Mouse (Mus musculus) E14TG2a.4 (cell line): Measurements from ENCODE around the gene Unc93a.
"Not testable (repeated sequence)": the region's sequence is repeated elsewhere in the genome, so short reads cannot be mapped to it uniquely, and the experiment has no call there.

ENCODE experiments used
- H3K27me3 ChIP-seq: 2 replicates; pipeline ENCODE4 v1.6.1; 2014; ENCODE audit warnings: low read length, control low read depth; ENCODE audit not compliant: insufficient read depth
- H3K36me3 ChIP-seq: 2 replicates; pipeline ENCODE4 v1.6.1; 2014; ENCODE audit warnings: low read length, control low read depth; ENCODE audit not compliant: insufficient read depth
- H3K4me1 ChIP-seq: replicated peaks from 2 replicates; pipeline ENCODE4 v1.6.1; 2014; ENCODE audit warnings: low read depth, low read length, control low read depth
- H3K4me3 ChIP-seq: replicated peaks from 2 replicates; pipeline ENCODE4 v1.5.1; 2014; ENCODE audit warnings: mild to moderate bottlenecking, low read length
- H3K9me3 ChIP-seq: 2 replicates; pipeline ENCODE4 v1.6.1; 2014; ENCODE audit warnings: low read length, control low read depth

Unc93a gene

GRCm38 (mm10) chr17:13131710-13132109 is at the start of gene Unc93a:
Gene Unc93a (minus strand): TSS chr17:13131810.
- H3K9me3 ChIP-seq, result not testable (repeated sequence)

GRCm38 (mm10) chr17:13180491-13180890 is 48.9 kb upstream of the Unc93a start:
- not testable (repeated sequence) for H3K9me3 ChIP-seq, H3K27me3 ChIP-seq, H3K4me3 ChIP-seq, H3K36me3 ChIP-seq, H3K4me1 ChIP-seq

More at GRCm38 (mm10) chr17:13131710-13132109, at the start of gene Unc93a:
- H3K4me3 ChIP-seq, H3K36me3 ChIP-seq, H3K4me1 ChIP-seq, H3K27me3 ChIP-seq: not testable (repeated sequence)

DNA sequence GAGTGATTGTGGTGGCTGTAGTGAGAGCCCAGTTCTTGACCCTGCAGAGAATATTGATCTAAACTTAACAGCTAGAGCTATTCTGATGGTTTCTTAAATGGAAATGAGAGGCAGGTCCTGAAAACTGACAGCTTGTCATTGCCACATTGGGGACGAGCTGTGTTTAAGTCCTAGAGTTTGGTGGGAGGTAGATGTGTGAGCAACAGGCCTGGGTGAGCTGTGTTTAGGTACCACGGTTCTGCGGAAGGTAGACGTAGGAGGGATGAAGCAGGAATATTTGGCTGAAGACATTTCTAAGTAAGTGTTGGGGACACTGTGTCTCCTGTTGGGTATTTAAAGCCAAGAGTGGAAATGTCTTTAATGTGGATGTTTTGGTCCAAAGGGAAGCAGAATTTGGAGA is 47.4 kb upstream of the Unc93a start:
- not testable (repeated sequence) for H3K4me1 ChIP-seq, H3K36me3 ChIP-seq, H3K9me3 ChIP-seq, H3K27me3 ChIP-seq, H3K4me3 ChIP-seq

GRCm38 (mm10) chr17:13177796-13178195 is 46.2 kb upstream of the Unc93a start:
- H3K36me3 ChIP-seq, H3K27me3 ChIP-seq, H3K9me3 ChIP-seq, H3K4me1 ChIP-seq, H3K4me3 ChIP-seq: not testable (repeated sequence)

- H3K4me3 ChIP-seq, H3K27me3 ChIP-seq, H3K4me1 ChIP-seq, H3K36me3 ChIP-seq, H3K9me3 ChIP-seq: not testable (repeated sequence)
Measured at GRCm38 (mm10) chr17:13175609-13176008, 44.0 kb upstream of the Unc93a start.

DNA sequence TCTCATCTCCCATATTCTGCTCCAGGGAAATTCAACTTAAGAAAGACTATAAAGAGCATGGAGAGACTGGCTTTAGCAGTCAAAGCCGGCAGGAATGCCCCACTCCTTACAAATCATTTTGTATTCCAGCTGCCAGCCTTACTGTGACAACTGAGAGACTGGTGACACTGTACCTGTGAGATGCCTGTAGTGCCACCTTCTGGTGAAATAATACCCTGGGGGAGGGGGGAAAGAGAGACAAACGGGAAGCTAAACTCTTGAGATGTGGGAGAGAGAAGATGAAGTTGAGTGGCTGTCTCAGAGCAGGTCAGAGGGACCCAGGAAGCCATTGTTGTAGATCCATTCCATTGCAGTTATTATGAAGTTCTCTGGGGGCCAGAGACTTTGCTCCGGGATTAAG is 42.4 kb upstream of the Unc93a start:
- not testable (repeated sequence) for H3K9me3 ChIP-seq, H3K36me3 ChIP-seq, H3K4me1 ChIP-seq, H3K27me3 ChIP-seq, H3K4me3 ChIP-seq

DNA sequence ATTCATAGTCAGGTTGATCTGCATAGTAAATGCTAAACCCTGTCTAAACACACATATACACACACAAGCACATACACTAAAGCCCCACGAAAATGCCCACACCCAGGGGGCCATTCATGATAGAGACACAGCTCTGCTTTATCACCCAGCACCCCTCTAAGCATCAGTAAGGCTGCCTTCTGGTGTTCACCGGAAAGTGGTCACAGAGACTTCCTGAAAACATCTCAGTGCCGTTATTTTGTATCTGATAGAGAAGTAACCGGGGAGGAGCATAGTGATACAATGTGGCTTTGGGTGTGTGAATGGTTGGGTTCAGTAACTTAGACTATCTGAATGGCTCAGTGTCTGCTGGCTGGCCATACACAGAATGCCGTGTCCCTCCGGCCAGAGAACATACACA is 42.0 kb upstream of the Unc93a start:
- H3K4me1 ChIP-seq, H3K27me3 ChIP-seq, H3K4me3 ChIP-seq, H3K9me3 ChIP-seq, H3K36me3 ChIP-seq: not testable (repeated sequence)

DNA sequence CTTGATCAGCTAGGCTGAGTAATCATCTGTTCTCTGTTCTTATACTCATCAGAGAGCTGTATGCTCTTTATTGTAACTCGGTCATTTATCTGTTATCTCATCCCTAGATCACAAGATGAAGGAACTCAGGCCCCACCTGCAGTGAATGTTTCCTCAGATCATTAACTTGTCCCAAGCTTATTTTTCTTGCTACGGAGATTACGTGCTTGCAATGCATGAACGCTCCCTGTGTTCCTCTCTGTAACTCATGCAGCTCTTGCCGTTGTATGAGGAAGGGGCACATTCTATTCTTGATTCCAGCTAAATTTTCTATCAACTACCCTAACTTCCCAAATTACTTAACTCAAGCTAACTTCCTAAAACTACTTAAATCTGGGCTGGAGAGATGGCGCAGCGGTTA is 14.5 kb upstream of the Unc93a start:
- not testable (repeated sequence) for H3K4me3 ChIP-seq, H3K27me3 ChIP-seq, H3K9me3 ChIP-seq, H3K4me1 ChIP-seq, H3K36me3 ChIP-seq

- H3K27me3 ChIP-seq, H3K9me3 ChIP-seq, H3K4me3 ChIP-seq, H3K36me3 ChIP-seq, H3K4me1 ChIP-seq: not testable (repeated sequence)
Measured at GRCm38 (mm10) chr17:13144580-13145215, 13.1 kb upstream of the Unc93a start.

DNA sequence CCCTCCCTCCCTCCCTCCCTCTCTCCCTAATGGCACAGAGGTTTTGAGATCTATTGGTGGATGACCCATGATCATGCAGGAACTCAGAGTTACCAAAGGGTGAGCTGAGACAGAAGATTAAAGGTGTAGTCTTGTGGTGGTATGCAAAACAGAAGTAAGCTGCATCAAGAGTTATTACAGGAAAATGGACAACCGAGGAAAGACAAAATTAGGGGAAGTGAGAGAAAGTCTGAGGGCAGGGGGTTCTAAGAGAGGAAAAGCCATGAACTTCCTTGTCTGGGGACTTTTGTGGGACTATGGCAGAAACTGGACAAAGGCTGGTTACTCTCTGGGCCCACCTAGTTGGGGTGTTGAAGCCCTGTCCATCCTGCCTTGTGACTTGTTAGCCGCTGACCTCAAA is 11.1 kb upstream of the Unc93a start:
- not testable (repeated sequence) for H3K36me3 ChIP-seq, H3K27me3 ChIP-seq, H3K4me1 ChIP-seq, H3K4me3 ChIP-seq, H3K9me3 ChIP-seq

DNA sequence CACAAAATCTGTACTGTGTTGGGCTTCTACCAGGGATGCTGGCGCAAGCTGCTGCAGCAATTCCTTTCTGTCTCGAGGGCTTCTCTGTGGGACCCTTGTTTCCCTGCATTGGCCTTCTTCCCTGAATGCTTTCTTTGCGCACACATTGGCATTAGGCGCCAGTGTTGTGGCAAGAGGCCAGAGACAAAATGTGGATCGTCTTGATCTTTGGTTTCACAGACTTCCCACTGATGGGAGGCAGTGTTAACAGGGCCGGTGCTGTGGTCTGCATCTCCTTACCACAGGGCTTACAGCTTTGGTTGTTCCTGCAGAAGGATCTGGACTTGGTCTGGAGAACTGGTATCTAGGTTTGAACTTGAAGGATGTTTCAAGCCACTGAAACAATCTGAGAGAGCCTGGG is 3.7 kb upstream of the Unc93a start:
- H3K4me1 ChIP-seq, H3K4me3 ChIP-seq, H3K36me3 ChIP-seq, H3K27me3 ChIP-seq, H3K9me3 ChIP-seq: not testable (repeated sequence)

DNA sequence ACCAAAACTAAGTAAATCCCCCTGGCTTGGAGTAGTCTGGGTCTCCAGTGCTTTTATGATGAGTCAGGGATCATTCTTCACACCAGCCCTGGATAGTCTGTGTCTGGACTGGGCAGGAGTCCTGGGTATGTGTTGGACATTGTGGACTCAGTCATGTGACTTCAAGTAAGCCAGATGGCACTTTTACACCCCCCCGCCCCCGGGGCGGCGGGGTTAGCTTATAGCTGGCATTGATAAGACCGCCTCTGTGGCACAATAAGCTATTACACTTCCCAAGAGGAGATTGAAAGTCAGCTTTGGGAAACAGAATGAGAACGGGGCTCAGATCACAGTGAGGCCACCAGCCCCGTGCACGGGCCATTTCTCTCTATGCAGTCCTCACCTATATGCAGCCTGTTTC is 742 bp upstream of the Unc93a start:
- H3K27me3 ChIP-seq, H3K4me3 ChIP-seq, H3K9me3 ChIP-seq, H3K36me3 ChIP-seq, H3K4me1 ChIP-seq: not testable (repeated sequence)

DNA sequence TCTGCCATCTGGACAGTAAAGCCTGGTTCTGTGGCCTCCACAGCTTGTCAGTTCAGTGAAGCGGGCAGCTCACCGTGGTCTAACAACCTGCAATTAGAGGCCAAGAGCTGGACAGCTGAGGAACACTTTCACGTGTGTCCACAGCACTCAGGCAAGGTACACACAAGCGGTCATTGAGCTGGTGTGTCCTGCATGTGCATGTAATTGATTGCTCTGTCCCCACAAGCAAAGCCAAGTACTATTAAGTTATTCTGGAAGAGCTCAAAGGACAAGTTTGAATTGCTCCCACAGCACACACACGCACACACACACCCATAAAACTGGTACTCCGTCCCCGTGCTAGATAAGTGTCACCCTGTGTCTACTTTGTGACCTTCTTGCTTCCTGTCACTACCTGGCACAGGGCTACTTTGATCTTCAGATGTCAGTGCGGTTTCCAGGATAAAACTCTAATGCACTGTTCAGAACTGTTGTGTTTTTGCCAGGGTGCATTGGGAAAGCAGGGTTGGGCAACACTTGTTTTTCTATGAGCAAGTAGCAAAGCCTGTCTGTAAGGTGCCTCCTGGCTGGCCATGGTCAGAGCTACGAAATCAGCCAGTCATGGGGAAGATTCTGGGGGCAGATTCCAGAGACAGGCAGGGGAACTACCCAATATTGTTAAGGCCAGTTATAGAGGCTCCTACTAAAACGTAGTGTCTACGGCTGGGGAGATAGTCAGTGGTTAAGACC is 1.7 kb downstream of the Unc93a start:
- not testable (repeated sequence) for H3K9me3 ChIP-seq

GRCm38 (mm10) chr17:13129324-13129723 is 2.3 kb downstream of the Unc93a start:
- not testable (repeated sequence) for H3K4me3 ChIP-seq, H3K9me3 ChIP-seq, H3K36me3 ChIP-seq, H3K4me1 ChIP-seq, H3K27me3 ChIP-seq

More for the DNA sequence above, 1.7 kb downstream of the Unc93a start:
- not testable (repeated sequence) for H3K4me1 ChIP-seq, H3K36me3 ChIP-seq, H3K4me3 ChIP-seq, H3K27me3 ChIP-seq

DNA sequence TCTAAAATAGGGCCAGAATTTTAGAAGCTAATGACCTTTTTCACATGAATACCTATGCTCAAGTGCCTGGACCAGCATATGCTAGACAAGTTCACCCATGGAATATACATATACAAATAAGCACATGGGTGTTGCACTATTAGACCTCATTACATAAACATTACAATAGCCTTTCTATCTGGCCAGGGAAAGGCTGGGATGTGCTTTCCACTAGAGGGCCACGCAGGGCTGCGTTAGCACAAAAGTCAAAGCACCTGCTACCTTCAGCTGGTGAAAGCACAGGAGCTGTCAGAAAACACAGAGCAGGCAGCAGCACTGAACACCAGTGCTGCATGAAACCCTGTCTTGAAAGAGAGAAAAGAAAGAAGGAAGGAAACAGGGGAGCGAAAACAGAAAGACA is 7.4 kb downstream of the Unc93a start:
- not testable (repeated sequence) for H3K36me3 ChIP-seq, H3K4me3 ChIP-seq, H3K9me3 ChIP-seq, H3K4me1 ChIP-seq, H3K27me3 ChIP-seq
